Mouse (Mus musculus): ENCODE results near the gene Tnfsf13b. TPM values are rescaled to one million over a fixed set of nuclear protein-coding genes. Genes with fewer than 3 reads are reported as not detected.
A peak's percentile ranks its signal among the peaks of the same experiment; 100 is the strongest.

Tnfsf13b gene
- 0.33 TPM in 2 replicates for polyA plus RNA-seq (2016; fragmentation: Nextera tagmentation; extraction: Ambion mirVana)

GRCm38 (mm10) chr8:10006156-10006985, at the start of gene Tnfsf13b:
Tnfsf13b (plus strand) TSS chr8:10006467.
- peaks cover 6% of the 10 kb centered on the region for H3K4me1 ChIP-seq
- peaks cover 10% of the 10 kb centered on the region for H3K27me3 ChIP-seq
- H3K27ac ChIP-seq: no peak within 1 kb of the TSS
- H3K9ac ChIP-seq: peak within 1 kb of the TSS; percentile 42; the same call in 1 of the 2 replicates
- H3K4me3 ChIP-seq: peak within 1 kb of the TSS; percentile 41
- H3K9me3 ChIP-seq: no peaks in the 10 kb centered on the region
- no peaks in the 10 kb centered on the region for H3K36me3 ChIP-seq
- ATAC-seq (ENCODE audit: insufficient number of reproducible peaks, insufficient read depth, low FRiP score, low TSS enrichment): no peak
- peak within 1 kb of the TSS; percentile 86 for H3K4me2 ChIP-seq (replicated peaks)
- WGBS: 73% methylated on average over 16 of the region's 16 CpGs

GRCm38 (mm10) chr8:9958338-9958737, 47.9 kb upstream of the Tnfsf13b start:
- ATAC-seq (ENCODE audit: insufficient number of reproducible peaks, insufficient read depth, low FRiP score, low TSS enrichment): no peak
- 66% methylated on average over 4 of the region's 4 CpGs for WGBS
- Histone ChIP-seq H3K27ac (no peak overlapping the region), H3K36me3 (no peaks in the 10 kb centered on the region), H3K4me2 (replicated peaks) (no peak overlapping the region), H3K9me3 (no peaks in the 10 kb centered on the region), H3K27me3 (no peaks in the 10 kb centered on the region), H3K9ac (no peak overlapping the region), H3K4me1 (no peaks in the 10 kb centered on the region), H3K4me3 (no peak overlapping the region)

- H3K4me3 ChIP-seq: no peak overlapping the region
- WGBS: 90% methylated on average over 2 of the region's 2 CpGs
- no peak overlapping the region for H3K9ac ChIP-seq
- H3K4me1 ChIP-seq: no peaks in the 10 kb centered on the region
- no peak overlapping the region for H3K4me2 ChIP-seq (replicated peaks)
- 0 out of 2 replicates have a peak, but pooled peaks cover 3% of the 10 kb centered on the region for H3K9me3 ChIP-seq
- no peak for ATAC-seq (ENCODE audit: insufficient number of reproducible peaks, insufficient read depth, low FRiP score, low TSS enrichment)
- no peaks in the 10 kb centered on the region for H3K27me3 ChIP-seq
- H3K27ac ChIP-seq: no peak overlapping the region
- H3K36me3 ChIP-seq: no peaks in the 10 kb centered on the region
Measured at GRCm38 (mm10) chr8:9959919-9960318, 46.3 kb upstream of the Tnfsf13b start.

- H3K9me3 ChIP-seq: no peaks in the 10 kb centered on the region
- H3K4me2 ChIP-seq (replicated peaks): no peak overlapping the region
- H3K27me3 ChIP-seq: no peaks in the 10 kb centered on the region
- H3K36me3 ChIP-seq: peaks cover 33% of the 10 kb centered on the region
- no peak overlapping the region for H3K27ac ChIP-seq
- H3K4me1 ChIP-seq: peaks cover 9% of the 10 kb centered on the region
- H3K9ac ChIP-seq: no peak overlapping the region
- no peak overlapping the region for H3K4me3 ChIP-seq
- no peak for ATAC-seq (ENCODE audit: insufficient number of reproducible peaks, insufficient read depth, low FRiP score, low TSS enrichment)
- 97% methylated on average over 9 of the region's 9 CpGs for WGBS
Measured at GRCm38 (mm10) chr8:9971866-9972265, 34.4 kb upstream of the Tnfsf13b start.

- H3K27me3 ChIP-seq: no peaks in the 10 kb centered on the region
- WGBS: 48% methylated on average over 5 of the region's 5 CpGs
- ATAC-seq (ENCODE audit: insufficient number of reproducible peaks, insufficient read depth, low FRiP score, low TSS enrichment): no peak
- no peak overlapping the region for H3K27ac ChIP-seq
- peaks cover 26% of the 10 kb centered on the region for H3K4me1 ChIP-seq
- peak overlapping the region; percentile 56 for H3K4me2 ChIP-seq (replicated peaks)
- peaks cover 26% of the 10 kb centered on the region for H3K36me3 ChIP-seq
- H3K9ac ChIP-seq: no peak overlapping the region
- peak overlapping the region; percentile 75 for H3K4me3 ChIP-seq
- H3K9me3 ChIP-seq: no peaks in the 10 kb centered on the region
Measured at GRCm38 (mm10) chr8:9975276-9975675, 31.0 kb upstream of the Tnfsf13b start.

- Histone ChIP-seq H3K27ac (no peak overlapping the region), H3K4me2 (replicated peaks) (peak overlapping the region; percentile 56), H3K36me3 (peaks cover 23% of the 10 kb centered on the region), H3K9me3 (no peaks in the 10 kb centered on the region), H3K9ac (peak overlapping the region; percentile 66), H3K4me3 (peak overlapping the region; percentile 75), H3K4me1 (peaks cover 26% of the 10 kb centered on the region), H3K27me3 (no peaks in the 10 kb centered on the region)
- WGBS: under 1% methylated on average over 47 of the region's 47 CpGs
- peak; percentile 94 for ATAC-seq (ENCODE audit: insufficient number of reproducible peaks, insufficient read depth, low FRiP score, low TSS enrichment)
Measured at GRCm38 (mm10) chr8:9975898-9976611, 30.2 kb upstream of the Tnfsf13b start.

GRCm38 (mm10) chr8:9977016-9977415, 29.3 kb upstream of the Tnfsf13b start:
- peak overlapping the region; percentile 40 for H3K9ac ChIP-seq
- H3K4me3 ChIP-seq: peak overlapping the region; percentile 87
- H3K4me2 ChIP-seq (replicated peaks): peak overlapping the region; percentile 78
- peaks cover 15% of the 10 kb centered on the region for H3K36me3 ChIP-seq
- H3K4me1 ChIP-seq: peaks cover 26% of the 10 kb centered on the region
- H3K27ac ChIP-seq: no peak overlapping the region; the same call in 1 of the 2 replicates
- no peaks in the 10 kb centered on the region for H3K27me3 ChIP-seq
- no peak for ATAC-seq (ENCODE audit: insufficient number of reproducible peaks, insufficient read depth, low FRiP score, low TSS enrichment)
- 46% methylated on average over 15 of the region's 15 CpGs for WGBS
- no peaks in the 10 kb centered on the region for H3K9me3 ChIP-seq

- Histone ChIP-seq H3K36me3 (peaks cover 7% of the 10 kb centered on the region), H3K27me3 (no peaks in the 10 kb centered on the region), H3K27ac (peak within 1 kb of the TSS; percentile 77; the same call in 1 of the 2 replicates), H3K9me3 (no peaks in the 10 kb centered on the region), H3K4me1 (peaks cover 26% of the 10 kb centered on the region), H3K4me3 (peak within 1 kb of the TSS; percentile 87), H3K9ac (peak within 1 kb of the TSS; percentile 86), H3K4me2 (replicated peaks) (peak within 1 kb of the TSS; percentile 78)
- under 1% methylated on average over 60 of the region's 68 CpGs for WGBS
- peak; percentile 67 for ATAC-seq (ENCODE audit: insufficient number of reproducible peaks, insufficient read depth, low FRiP score, low TSS enrichment)
Measured at GRCm38 (mm10) chr8:9977573-9978314, 28.5 kb upstream of the Tnfsf13b start, which contains the start of the genes Lig4 and Abhd13. Lig4 (minus strand) TSS chr8:9977686. Abhd13 (plus strand) TSS chr8:9977707.

- Histone ChIP-seq H3K4me3 (peak overlapping the region; percentile 87), H3K27me3 (no peaks in the 10 kb centered on the region), H3K4me1 (peaks cover 26% of the 10 kb centered on the region), H3K36me3 (no peaks in the 10 kb centered on the region; the same call in 1 of the 2 replicates), H3K4me2 (replicated peaks) (peak overlapping the region; percentile 78), H3K9ac (peak overlapping the region; percentile 86), H3K9me3 (no peaks in the 10 kb centered on the region), H3K27ac (no peak overlapping the region)
- ATAC-seq (ENCODE audit: insufficient number of reproducible peaks, insufficient read depth, low FRiP score, low TSS enrichment): no peak
- 58% methylated on average over 18 of the region's 18 CpGs for WGBS
Measured at GRCm38 (mm10) chr8:9978475-9979230, 27.6 kb upstream of the Tnfsf13b start.

GRCm38 (mm10) chr8:9979746-9980145, 26.5 kb upstream of the Tnfsf13b start:
- ATAC-seq (ENCODE audit: insufficient number of reproducible peaks, insufficient read depth, low FRiP score, low TSS enrichment): no peak
- Histone ChIP-seq H3K4me2 (replicated peaks) (no peak overlapping the region), H3K27ac (no peak overlapping the region), H3K4me1 (peaks cover 26% of the 10 kb centered on the region), H3K36me3 (0 out of 2 replicates have a peak, but pooled peaks cover 4% of the 10 kb centered on the region), H3K27me3 (no peaks in the 10 kb centered on the region), H3K4me3 (no peak overlapping the region), H3K9me3 (no peaks in the 10 kb centered on the region), H3K9ac (no peak overlapping the region)
- 81% methylated on average over 1 of the region's 1 CpGs for WGBS

- Histone ChIP-seq H3K27me3 (no peaks in the 10 kb centered on the region), H3K9ac (no peak overlapping the region), H3K4me3 (no peak overlapping the region), H3K4me2 (replicated peaks) (no peak overlapping the region), H3K9me3 (no peaks in the 10 kb centered on the region), H3K27ac (no peak overlapping the region), H3K4me1 (peaks cover 23% of the 10 kb centered on the region), H3K36me3 (0 out of 2 replicates have a peak, but pooled peaks cover 4% of the 10 kb centered on the region)
- ATAC-seq (ENCODE audit: insufficient number of reproducible peaks, insufficient read depth, low FRiP score, low TSS enrichment): no peak
Measured at GRCm38 (mm10) chr8:9980188-9980587, 26.1 kb upstream of the Tnfsf13b start.
